Mouse (Mus musculus) bone marrow macrophage, adult 2 months (primary cell): Measurements from ENCODE around the gene Pde6h. TPM values are rescaled to one million over a fixed set of nuclear protein-coding genes. Genes with fewer than 3 reads are reported as not detected.

Source experiments
- H3K27ac ChIP-seq: 2 replicates; pipeline ENCODE4 v1.5.1; 2012; ENCODE audit warnings: low read depth, low read length; ENCODE audit not compliant: insufficient read depth
- H3K4me1 ChIP-seq: 2 replicates; pipeline ENCODE4 v1.6.1; 2012; ENCODE audit warnings: low read length; ENCODE audit not compliant: control insufficient read depth, insufficient read depth
- H3K4me3 ChIP-seq: 2 replicates; pipeline ENCODE4 v1.5.1; 2012; ENCODE audit warnings: mild to moderate bottlenecking, low read length, moderate library complexity; ENCODE audit not compliant: insufficient read depth
- CTCF ChIP-seq: IDR thresholded peaks from 2 replicates; pipeline ENCODE4 v1.5.1; 2012; ENCODE audit warnings: low read depth, mild to moderate bottlenecking, low read length, moderate library complexity
- POLR2A ChIP-seq: IDR thresholded peaks from 2 replicates; pipeline ENCODE4 v1.6.1; 2012; ENCODE audit warnings: mild to moderate bottlenecking, low read depth, low read length, borderline replicate concordance
- polyA plus RNA-seq: library from polyadenylated mRNA; stranded (reverse); fragments of >200 nt; gene quantifications from 2 replicates; pipeline ENCODE4 v1.2.4, GENCODE M21; 2012; ENCODE audit not compliant: missing spikeins, insufficient read depth, insufficient read length

Gene Pde6h
- polyA plus RNA-seq, 1 experiment = 1.1 TPM

DNA sequence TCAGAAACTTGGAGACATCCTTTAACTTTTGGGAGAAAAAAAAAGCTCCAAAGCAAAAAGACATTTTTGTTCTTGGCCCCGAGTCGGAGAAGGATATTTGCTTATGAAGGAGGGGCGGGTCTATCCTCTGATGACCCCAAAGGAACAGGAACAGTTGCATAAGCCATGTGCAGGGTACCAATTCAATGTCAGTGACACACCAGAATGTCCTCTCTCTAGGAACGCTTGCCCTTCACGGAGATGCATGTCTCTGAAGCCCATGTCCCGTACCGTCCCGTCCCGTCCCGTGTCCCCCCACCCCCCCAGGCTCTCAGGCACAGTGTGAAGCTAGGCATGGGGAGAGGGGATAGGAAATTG lies 16.7 kb upstream of the Pde6h start:
- Histone ChIP-seq H3K4me3 (no peak overlapping the region), H3K27ac (no peak overlapping the region), H3K4me1 (peaks cover 18% of the 10 kb centered on the region)
- TF ChIP-seq POLR2A (no peak), CTCF (no peak)

DNA sequence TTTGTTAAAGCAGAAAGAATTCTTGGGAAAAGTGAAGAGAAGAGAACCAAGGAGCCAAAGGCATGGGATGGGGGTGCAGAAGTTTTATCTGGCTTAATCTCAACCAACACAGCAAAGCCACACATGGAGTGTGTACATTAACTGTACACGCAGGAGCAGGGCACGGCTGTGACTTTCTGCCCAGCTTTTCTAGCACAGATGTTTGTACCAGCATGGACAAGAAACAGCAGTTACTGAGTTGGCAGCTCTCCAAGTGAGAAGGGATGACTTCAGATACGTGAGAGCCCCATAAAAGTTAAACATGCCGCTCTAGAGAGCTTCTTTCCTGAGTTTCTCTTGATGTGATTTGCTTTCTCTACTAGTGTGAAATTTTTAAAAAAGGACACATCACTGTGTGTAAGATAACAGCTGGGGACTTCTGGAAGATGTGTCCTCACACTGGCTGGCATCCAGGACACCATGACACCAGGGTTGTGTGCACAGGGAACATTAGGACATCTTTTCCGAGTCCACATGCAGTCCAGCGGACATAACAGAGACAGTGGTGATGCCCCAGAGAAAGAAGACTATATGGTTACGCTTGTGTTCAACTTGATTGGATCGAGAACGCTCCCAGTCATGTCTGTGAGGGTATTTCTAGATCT lies 13.3 kb upstream of the Pde6h start:
- peaks cover 4% of the 10 kb centered on the region for H3K4me1 ChIP-seq
- H3K27ac ChIP-seq = no peak overlapping the region
- no peak overlapping the region for H3K4me3 ChIP-seq
- TF ChIP-seq POLR2A (no peak), CTCF (no peak)

DNA sequence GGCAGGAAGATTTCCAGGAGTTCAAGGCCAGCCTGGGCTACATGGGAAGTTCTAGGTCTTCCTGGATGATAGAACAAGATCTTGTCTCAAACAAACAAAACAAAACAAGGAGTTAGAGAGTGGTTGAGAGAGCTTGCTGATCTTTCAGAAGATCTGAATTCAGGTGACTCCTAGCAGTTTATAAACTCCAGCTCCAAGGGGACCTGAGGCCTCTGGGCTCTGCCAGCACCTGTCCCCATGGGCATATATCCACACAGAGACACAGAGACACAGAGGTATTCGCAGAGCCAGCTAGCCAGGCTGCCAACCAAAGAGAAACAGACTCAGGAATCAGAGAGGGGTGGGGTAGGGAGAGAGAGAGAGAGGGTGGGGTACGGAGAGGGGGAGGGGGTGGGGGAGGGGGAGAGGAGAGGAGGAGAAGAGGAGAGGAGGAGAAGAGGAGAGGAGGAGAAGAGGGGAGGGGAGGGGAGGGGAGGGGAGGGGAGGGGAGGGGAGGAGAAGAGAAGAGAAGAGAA lies 10.8 kb upstream of the Pde6h start:
- H3K4me3 ChIP-seq = no peak overlapping the region

DNA sequence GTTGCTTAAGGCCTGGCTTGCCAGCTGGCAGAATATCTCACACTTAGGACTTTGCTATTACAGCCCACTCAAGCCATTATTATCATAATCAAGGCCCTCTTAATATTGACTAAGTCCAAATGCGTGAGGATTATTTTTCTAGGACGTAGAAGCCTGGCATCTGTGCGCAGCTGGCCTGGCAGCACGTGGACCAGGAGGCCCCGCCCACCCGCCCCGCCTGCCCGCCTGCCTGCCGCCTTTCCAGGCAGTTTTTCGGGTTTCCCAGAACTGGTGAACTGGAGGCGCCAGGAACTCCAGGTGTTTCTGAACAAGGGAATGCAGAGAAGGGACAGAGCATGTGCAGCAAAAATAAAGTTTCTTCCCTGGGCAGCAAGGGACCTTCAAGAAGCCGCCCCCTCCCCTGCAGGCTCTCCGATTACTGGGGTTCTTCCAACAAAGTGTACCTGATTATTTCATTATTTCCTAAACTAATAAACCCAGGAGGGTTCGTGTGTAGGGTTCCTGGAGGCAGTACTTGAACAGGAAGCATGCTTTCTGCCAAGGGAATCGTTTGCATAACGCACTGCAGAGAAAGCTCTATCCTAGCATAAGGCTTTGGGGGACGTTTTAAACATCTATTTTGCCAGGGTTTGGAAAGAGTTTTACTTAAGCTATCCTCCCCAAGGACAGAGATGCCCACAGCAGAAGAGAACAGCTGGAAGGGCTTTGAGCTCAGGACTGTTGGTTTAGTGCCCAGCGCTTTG lies 10.1 kb upstream of the Pde6h start:
- peaks cover 4% of the 10 kb centered on the region for H3K4me1 ChIP-seq
- no peak for TF ChIP-seq CTCF
- TF ChIP-seq POLR2A = no peak
- H3K4me3 ChIP-seq = no peak overlapping the region
- H3K27ac ChIP-seq = no peak overlapping the region

More for the DNA sequence above, 10.8 kb upstream of the Pde6h start:
- Histone ChIP-seq H3K27ac (no peak overlapping the region), H3K4me1 (peaks cover 4% of the 10 kb centered on the region)
- TF ChIP-seq CTCF (no peak), POLR2A (no peak)

DNA sequence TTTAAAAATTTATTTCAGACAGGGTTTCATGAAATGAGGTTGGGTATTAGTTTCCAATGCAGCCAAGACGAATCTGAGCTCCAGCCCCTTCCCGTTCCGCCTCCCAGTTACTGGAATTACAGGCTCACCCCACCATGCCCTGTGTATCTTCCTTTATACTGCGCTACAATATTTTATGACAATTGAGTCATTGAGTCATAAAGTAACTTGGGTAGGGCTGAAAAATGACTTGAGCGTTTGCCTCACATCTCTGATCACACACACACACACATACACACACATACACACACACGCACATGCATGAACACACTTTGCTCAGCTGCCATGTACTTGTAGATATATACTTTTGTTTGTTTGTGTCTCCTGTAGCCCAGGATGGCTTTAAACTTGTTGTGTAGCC lies 9.4 kb upstream of the Pde6h start:
- H3K4me1 ChIP-seq = peaks cover 4% of the 10 kb centered on the region
- TF ChIP-seq POLR2A = no peak
- TF ChIP-seq CTCF = no peak
- no peak overlapping the region for H3K4me3 ChIP-seq
- no peak overlapping the region for H3K27ac ChIP-seq

DNA sequence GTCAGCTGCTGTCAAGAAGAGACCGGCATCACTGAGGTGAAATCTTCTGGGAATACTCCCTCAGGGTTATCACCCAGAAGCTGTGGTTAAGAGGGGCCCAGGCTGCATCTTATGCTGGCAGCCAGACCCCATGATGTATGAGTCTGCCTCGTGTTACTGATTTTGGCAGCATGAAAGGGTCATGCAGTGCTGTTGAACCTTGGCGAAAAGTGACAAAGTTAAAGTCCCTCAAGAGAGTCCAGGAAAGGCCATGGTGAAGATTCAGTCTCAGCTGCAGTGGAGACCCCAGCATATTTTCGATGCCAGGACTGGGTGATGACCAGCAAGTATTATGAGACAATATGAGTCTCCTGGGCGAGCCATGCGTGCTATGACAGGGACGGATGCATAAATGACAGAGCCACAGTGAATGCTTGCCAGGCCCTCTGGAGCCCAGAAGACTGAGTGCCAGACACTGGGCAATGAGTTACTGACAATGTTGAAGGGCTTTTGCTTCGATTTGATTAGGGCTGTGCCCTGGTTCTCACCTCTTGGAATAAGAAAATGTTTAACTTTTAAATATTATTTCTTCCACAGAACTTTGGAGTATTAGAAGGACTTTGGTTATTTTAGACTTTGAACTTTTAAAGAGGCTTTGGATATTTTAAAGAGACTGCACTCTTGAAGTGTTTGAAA lies 7.8 kb upstream of the Pde6h start:
- peaks cover 4% of the 10 kb centered on the region for H3K4me1 ChIP-seq
- H3K27ac ChIP-seq = no peak overlapping the region
- TF ChIP-seq POLR2A (no peak), CTCF (no peak)
- no peak overlapping the region for H3K4me3 ChIP-seq

DNA sequence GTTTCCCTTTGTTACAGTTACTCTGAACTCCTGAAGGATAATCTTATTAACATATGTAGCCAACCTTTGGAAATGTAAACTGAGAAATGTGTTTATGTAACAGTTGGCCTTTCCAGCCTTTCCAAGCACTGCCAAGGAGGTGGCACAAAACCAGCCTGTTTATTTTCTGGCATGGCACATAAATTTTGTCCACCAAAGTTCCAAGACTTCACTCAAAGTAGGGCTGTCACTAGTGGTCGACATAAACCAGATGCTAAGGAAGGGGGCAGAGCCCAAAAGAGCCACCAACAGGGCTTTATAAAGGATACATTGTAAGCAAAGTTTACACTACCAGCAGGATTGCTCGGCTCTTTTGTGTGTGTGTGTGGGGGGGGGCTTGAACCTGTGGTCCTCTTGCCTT lies 5.7 kb upstream of the Pde6h start:
- Histone ChIP-seq H3K4me1 (peaks cover 4% of the 10 kb centered on the region), H3K4me3 (no peak overlapping the region), H3K27ac (no peak overlapping the region)
- no peak for TF ChIP-seq POLR2A
- no peak for TF ChIP-seq CTCF

DNA sequence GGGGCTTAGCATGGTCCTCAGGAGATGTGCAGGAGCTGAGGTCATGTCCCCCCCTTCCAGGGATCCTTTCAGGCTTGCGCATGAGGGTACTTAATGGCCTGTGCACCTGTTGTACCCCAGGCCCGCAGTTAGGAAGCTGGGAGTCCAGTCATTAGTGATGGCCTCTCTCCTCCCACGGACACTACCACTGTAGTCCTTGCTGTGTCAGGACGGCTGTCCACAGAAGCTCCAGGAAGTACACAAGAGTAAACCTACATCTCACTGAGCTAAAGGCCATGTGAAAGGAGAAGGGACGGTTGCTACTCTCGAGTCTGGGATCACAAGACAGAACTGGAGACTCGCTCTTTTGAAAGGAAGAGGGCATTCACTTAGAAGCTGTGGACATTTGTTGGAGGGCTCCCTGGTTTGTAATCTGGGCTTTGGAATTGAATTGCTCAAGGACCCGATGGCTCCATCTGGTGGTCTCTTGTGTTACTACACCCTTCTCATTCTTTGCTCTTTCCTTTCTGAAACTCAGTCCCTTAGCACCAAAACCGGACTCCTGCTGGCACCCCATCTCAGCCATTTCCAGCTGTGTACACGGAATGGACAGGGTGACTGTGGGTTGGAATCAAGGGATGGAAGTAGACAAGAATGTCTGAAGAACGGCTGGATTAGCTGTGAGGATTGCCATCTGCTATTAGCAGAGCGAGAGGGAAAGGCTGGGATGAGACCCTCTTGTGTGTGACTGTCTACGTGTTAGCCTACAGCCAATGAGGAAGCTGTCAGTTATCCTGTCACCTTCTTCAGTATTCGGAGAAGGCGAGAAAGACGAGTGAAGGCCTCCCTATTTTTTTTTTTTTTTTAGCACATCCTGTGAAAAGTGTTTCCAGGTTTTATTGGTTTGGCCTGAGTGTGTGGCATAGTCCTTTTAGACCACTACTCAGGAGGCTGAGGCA lies 3.0 kb upstream of the Pde6h start:
- H3K27ac ChIP-seq = no peak overlapping the region
- no peak for TF ChIP-seq POLR2A
- peak; percentile 46 for TF ChIP-seq CTCF
- H3K4me1 ChIP-seq = no peaks in the 10 kb centered on the region
- H3K4me3 ChIP-seq = no peak overlapping the region

DNA sequence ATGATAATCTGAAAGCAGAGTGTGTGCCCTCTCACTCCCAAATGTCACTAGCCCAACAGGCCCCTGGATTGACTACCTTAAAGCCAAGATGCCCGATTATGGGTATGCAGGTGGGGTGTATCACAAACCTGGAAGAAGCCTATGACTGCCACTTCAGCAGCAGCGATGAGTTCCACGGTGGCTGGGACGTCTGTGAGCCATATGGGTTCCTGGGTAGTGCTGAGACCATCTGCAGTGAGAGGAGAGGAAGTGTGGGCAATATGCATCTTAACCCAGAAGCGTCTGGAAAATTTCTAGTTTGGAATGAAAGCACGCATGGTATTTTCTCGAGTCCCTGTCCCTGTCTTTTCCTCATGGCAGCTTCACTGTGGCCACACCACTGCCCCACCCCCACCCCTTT lies 2.0 kb upstream of the Pde6h start:
- TF ChIP-seq CTCF = no peak
- no peak for TF ChIP-seq POLR2A
- no peak overlapping the region for H3K4me3 ChIP-seq
- peaks cover 5% of the 10 kb centered on the region for H3K4me1 ChIP-seq
- no peak overlapping the region for H3K27ac ChIP-seq
